Mouse (Mus musculus) C2C12 (cell line): ENCODE results near the gene Ywhah.

Source experiments
- CEBPB ChIP-seq: IDR thresholded peaks from one replicate; pipeline ENCODE4 v1.6.1; 2011; ENCODE audit warnings: low read depth, mild to moderate bottlenecking, control low read depth, moderate library complexity
- CTCF ChIP-seq: IDR thresholded peaks from one replicate; pipeline ENCODE4 v1.5.1; 2011; ENCODE audit not compliant: control insufficient read depth, insufficient read depth, insufficient read length
- FOSL1 ChIP-seq: IDR thresholded peaks from one replicate; pipeline ENCODE4 v1.8.0; 2011; ENCODE audit warnings: mild to moderate bottlenecking, low read length; ENCODE audit not compliant: poor library complexity, insufficient read depth, severe bottlenecking
- MAX ChIP-seq: IDR thresholded peaks from one replicate; pipeline ENCODE4 v1.6.1; 2011; ENCODE audit warnings: mild to moderate bottlenecking, control low read depth
- MYOD1 ChIP-seq: IDR thresholded peaks from one replicate; pipeline ENCODE4 v1.6.1; 2011; ENCODE audit warnings: low read depth; ENCODE audit not compliant: control insufficient read depth, insufficient read length
- MYOG ChIP-seq: IDR thresholded peaks from one replicate; pipeline ENCODE4 v1.6.1; 2011; ENCODE audit not compliant: control insufficient read depth, insufficient read length; ENCODE audit errors: extremely low read depth
- USF1 ChIP-seq: IDR thresholded peaks from one replicate; pipeline ENCODE4 v1.6.1; 2011; ENCODE audit warnings: low read depth, mild to moderate bottlenecking, control low read depth, moderate library complexity

GRCm38 (mm10) chr5:32985379-32985778 is 33.2 kb upstream of the Ywhah start:
- TF ChIP-seq MYOG: no peak
- no peak for TF ChIP-seq MYOD1
- no peak for TF ChIP-seq CTCF
- no peak for TF ChIP-seq FOSL1
- no peak for TF ChIP-seq USF1
- TF ChIP-seq MAX: no peak
- TF ChIP-seq CEBPB: no peak
